Mouse (Mus musculus) embryonic facial prominence, embryonic 15.5 days (tissue): ENCODE results near the gene Txndc2. TPM values are rescaled to one million over a fixed set of nuclear protein-coding genes. Genes with fewer than 3 reads are reported as not detected.
A peak's percentile ranks its signal among the peaks of the same experiment; 100 is the strongest.

Experiments
- ATAC-seq: fragments of 200-750 bp; cut with Nextera tagmentation; 2 replicates; pipeline ENCODE4 v1.8.0; 2017; ENCODE audit warnings: low read depth, moderate TSS enrichment; ENCODE audit not compliant: insufficient number of reproducible peaks, low FRiP score, low TSS enrichment
- H3K27ac ChIP-seq: fragments of 300-500 bp; sonication (generic); replicated peaks from 2 replicates; pipeline ENCODE4 v1.5.1; 2015; ENCODE audit warnings: mild to moderate bottlenecking, inconsistent platforms
- H3K27me3 ChIP-seq: fragments of 300-500 bp; sonication (generic); 2 replicates; pipeline ENCODE4 v1.6.1; 2015; ENCODE audit warnings: inconsistent platforms
- H3K36me3 ChIP-seq: fragments of 300-500 bp; sonication (generic); 2 replicates; pipeline ENCODE4 v1.6.1; 2015; ENCODE audit warnings: mild to moderate bottlenecking, inconsistent platforms
- H3K4me1 ChIP-seq: fragments of 300-500 bp; sonication (generic); 2 replicates; pipeline ENCODE4 v1.6.1; 2015; ENCODE audit warnings: inconsistent platforms
- H3K4me2 ChIP-seq: fragments of 300-500 bp; sonication (generic); replicated peaks from 2 replicates; pipeline ENCODE4 v1.6.1; 2015; ENCODE audit warnings: mild to moderate bottlenecking, inconsistent platforms
- H3K4me3 ChIP-seq: fragments of 300-500 bp; sonication (generic); replicated peaks from 2 replicates; pipeline ENCODE4 v1.5.1; 2015; ENCODE audit warnings: mild to moderate bottlenecking, inconsistent platforms
- H3K9ac ChIP-seq: fragments of 300-500 bp; sonication (generic); 2 replicates; pipeline ENCODE4 v1.6.1; 2015; ENCODE audit warnings: inconsistent platforms
- H3K9me3 ChIP-seq: fragments of 300-500 bp; sonication (generic); replicated peaks from 2 replicates; pipeline ENCODE4 v1.6.1; 2016; ENCODE audit warnings: inconsistent platforms
- WGBS: fragments of 180-500 bp; shearing (Covaris S2); methylation state at CpG from one replicate; pipeline ENCODE4 v1.1.7; 2015; 5-methylcytosine and 5-hydroxymethylcytosine counted together
- polyA plus RNA-seq: library from polyadenylated mRNA; unstranded; fragments of >200 nt; fragmentation: Nextera tagmentation; extraction: Ambion mirVana; gene quantifications from 2 replicates; pipeline ENCODE4 v1.2.1, GENCODE M21; 2015

The Txndc2 gene
- polyA plus RNA-seq, 1 experiment from 2014 or later = 0.15 TPM

- no peak overlapping the region for H3K9ac ChIP-seq
- ATAC-seq = no peak
- 5% methylated on average over 4 of the region's 4 CpGs for WGBS
Observed at GRCm38 (mm10) chr17:65611721-65612120, 30.2 kb downstream of the Txndc2 start.

GRCm38 (mm10) chr17:65608743-65609142 lies 33.2 kb downstream of the Txndc2 start:
- Histone ChIP-seq H3K4me2 (no peak overlapping the region), H3K27ac (no peak overlapping the region), H3K4me3 (no peak overlapping the region), H3K4me1 (peaks cover 43% of the 10 kb centered on the region), H3K27me3 (no peaks in the 10 kb centered on the region), H3K36me3 (no peaks in the 10 kb centered on the region), H3K9me3 (no peaks in the 10 kb centered on the region), H3K9ac (no peak overlapping the region)
- no peak for ATAC-seq
- 65% methylated on average over 5 of the region's 5 CpGs for WGBS

More at GRCm38 (mm10) chr17:65611721-65612120, 30.2 kb downstream of the Txndc2 start:
- H3K27ac ChIP-seq = no peak overlapping the region
- H3K4me3 ChIP-seq = peak overlapping the region; percentile 92
- no peaks in the 10 kb centered on the region for H3K36me3 ChIP-seq
- H3K4me1 ChIP-seq = peaks cover 36% of the 10 kb centered on the region
- no peaks in the 10 kb centered on the region for H3K9me3 ChIP-seq
- H3K4me2 ChIP-seq = peak overlapping the region; percentile 62
- no peaks in the 10 kb centered on the region for H3K27me3 ChIP-seq

GRCm38 (mm10) chr17:65608312-65608687 lies 33.7 kb downstream of the Txndc2 start:
- H3K4me1 ChIP-seq = peaks cover 44% of the 10 kb centered on the region
- H3K27me3 ChIP-seq = no peaks in the 10 kb centered on the region
- no peak overlapping the region for H3K4me3 ChIP-seq
- H3K4me2 ChIP-seq = no peak overlapping the region
- H3K9ac ChIP-seq = no peak overlapping the region
- no peak overlapping the region for H3K27ac ChIP-seq
- ATAC-seq = no peak
- 81% methylated on average over 2 of the region's 2 CpGs for WGBS
- H3K36me3 ChIP-seq = no peaks in the 10 kb centered on the region
- no peaks in the 10 kb centered on the region for H3K9me3 ChIP-seq

GRCm38 (mm10) chr17:65607574-65608311 lies 34.2 kb downstream of the Txndc2 start:
- H3K27me3 ChIP-seq = no peaks in the 10 kb centered on the region
- H3K4me2 ChIP-seq = no peak overlapping the region
- H3K9ac ChIP-seq = no peak overlapping the region
- ATAC-seq = no peak
- no peaks in the 10 kb centered on the region for H3K36me3 ChIP-seq
- no peak overlapping the region for H3K4me3 ChIP-seq
- 51% methylated on average over 7 of the region's 7 CpGs for WGBS
- peaks cover 44% of the 10 kb centered on the region for H3K4me1 ChIP-seq
- H3K9me3 ChIP-seq = no peaks in the 10 kb centered on the region
- no peak overlapping the region for H3K27ac ChIP-seq

- Histone ChIP-seq H3K9ac (no peak overlapping the region), H3K27ac (no peak overlapping the region), H3K36me3 (no peaks in the 10 kb centered on the region), H3K4me3 (no peak overlapping the region), H3K9me3 (no peaks in the 10 kb centered on the region), H3K4me2 (no peak overlapping the region), H3K4me1 (peaks cover 45% of the 10 kb centered on the region), H3K27me3 (no peaks in the 10 kb centered on the region)
- 80% methylated on average over 4 of the region's 4 CpGs for WGBS
- ATAC-seq = no peak
Observed at GRCm38 (mm10) chr17:65606014-65606413, 36.0 kb downstream of the Txndc2 start.

GRCm38 (mm10) chr17:65604892-65605291 lies 37.1 kb downstream of the Txndc2 start:
- Histone ChIP-seq H3K27me3 (no peaks in the 10 kb centered on the region), H3K36me3 (no peaks in the 10 kb centered on the region)

GRCm38 (mm10) chr17:65604315-65604714 lies 37.7 kb downstream of the Txndc2 start:
- no peak overlapping the region for H3K9ac ChIP-seq
- peaks cover 38% of the 10 kb centered on the region for H3K4me1 ChIP-seq
- no peaks in the 10 kb centered on the region for H3K27me3 ChIP-seq
- H3K36me3 ChIP-seq = no peaks in the 10 kb centered on the region
- H3K4me3 ChIP-seq = no peak overlapping the region
- no peak for ATAC-seq
- H3K4me2 ChIP-seq = no peak overlapping the region
- H3K9me3 ChIP-seq = no peaks in the 10 kb centered on the region
- no peak overlapping the region for H3K27ac ChIP-seq

More at GRCm38 (mm10) chr17:65604892-65605291, 37.1 kb downstream of the Txndc2 start:
- Histone ChIP-seq H3K4me2 (no peak overlapping the region), H3K4me1 (peaks cover 43% of the 10 kb centered on the region), H3K27ac (no peak overlapping the region), H3K9me3 (no peaks in the 10 kb centered on the region), H3K4me3 (no peak overlapping the region), H3K9ac (no peak overlapping the region)
- ATAC-seq = no peak

GRCm38 (mm10) chr17:65597857-65598486 lies 44.0 kb downstream of the Txndc2 start:
- Histone ChIP-seq H3K27ac (no peak overlapping the region), H3K36me3 (peaks cover 1% of the 10 kb centered on the region; the same call in 1 of the 2 replicates)
- ATAC-seq = no peak

GRCm38 (mm10) chr17:65594687-65595086 lies 47.3 kb downstream of the Txndc2 start:
- ATAC-seq = no peak

More at GRCm38 (mm10) chr17:65597857-65598486, 44.0 kb downstream of the Txndc2 start:
- Histone ChIP-seq H3K4me1 (peaks cover 7% of the 10 kb centered on the region; the same call in 1 of the 2 replicates), H3K9ac (no peak overlapping the region), H3K4me2 (no peak overlapping the region), H3K27me3 (no peaks in the 10 kb centered on the region), H3K4me3 (no peak overlapping the region), H3K9me3 (no peaks in the 10 kb centered on the region)
- 78% methylated on average over 3 of the region's 3 CpGs for WGBS

More at GRCm38 (mm10) chr17:65594687-65595086, 47.3 kb downstream of the Txndc2 start:
- peaks cover 16% of the 10 kb centered on the region for H3K36me3 ChIP-seq
- H3K4me2 ChIP-seq = no peak overlapping the region
- H3K9ac ChIP-seq = no peak overlapping the region
- no peak overlapping the region for H3K27ac ChIP-seq
- no peaks in the 10 kb centered on the region for H3K9me3 ChIP-seq
- H3K4me3 ChIP-seq = no peak overlapping the region
- WGBS = 88% methylated on average over 8 of the region's 8 CpGs
- no peaks in the 10 kb centered on the region for H3K27me3 ChIP-seq
- peaks cover 4% of the 10 kb centered on the region; the same call in 1 of the 2 replicates for H3K4me1 ChIP-seq
